Comparison of ENCODE assay signal across 9 mouse cellular contexts in the genomic region with DNA sequence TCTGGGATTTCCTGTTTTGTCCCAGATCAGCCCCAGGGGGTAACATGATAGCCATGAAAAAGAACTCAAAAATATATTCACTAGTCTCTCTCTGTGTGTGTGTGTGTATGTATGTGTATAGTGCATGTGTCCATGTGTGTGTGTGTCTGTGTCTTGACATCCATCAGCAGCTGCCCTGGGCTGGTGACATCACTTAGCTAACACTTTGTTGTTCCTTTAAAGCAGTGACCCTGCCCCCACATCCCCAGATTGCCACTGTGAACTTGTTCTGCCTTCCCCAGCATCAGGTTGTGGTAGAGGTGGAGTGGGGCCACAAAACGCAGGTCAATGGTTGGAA. TPM values are rescaled to one million over a fixed set of nuclear protein-coding genes. Genes with fewer than 3 reads are reported as not detected.
DNase-seq lines count a peak whose midpoint lies in the region; ATAC-seq and TF ChIP-seq lines count a peak whose summit lies in the region.
"Had no signal": no experiment of that assay in that cellular context is flagged by ENCODE, and none has a peak within 500 bp of the region (broad histone marks: within the 10 kb centered on the region; RNA-seq: fewer than 3 reads in every experiment).

No protein-coding gene starts in this region.

- H3K9me3 ChIP-seq in heart, embryonic 15.5 days (replicated peaks): no peaks in the 10 kb centered on the region
- no peaks in the 10 kb centered on the region for H3K9me3 ChIP-seq in embryonic facial prominence, embryonic 11.5 days (replicated peaks; ENCODE audit: control insufficient read depth, low read length)
- no peaks in the 10 kb centered on the region for H3K9me3 ChIP-seq in forebrain, postnatal 0 days (ENCODE audit: low read length)
- H3K9me3 ChIP-seq in midbrain, embryonic 10.5 days (replicated peaks): no peaks in the 10 kb centered on the region
- H3K9me3 ChIP-seq: megakaryocyte, embryonic 14.5 days had no signal

- peaks cover 25% of the 10 kb centered on the region for H3K4me1 ChIP-seq in heart, embryonic 15.5 days (replicated peaks)
- peaks cover 11% of the 10 kb centered on the region for H3K4me1 ChIP-seq in embryonic facial prominence, embryonic 11.5 days (ENCODE audit: control insufficient read depth, insufficient read depth, low read length)
- H3K4me1 ChIP-seq in forebrain, postnatal 0 days (ENCODE audit: insufficient read depth): peaks cover 5% of the 10 kb centered on the region; the same call in 1 of the 2 replicates
- H3K4me1 ChIP-seq in midbrain, embryonic 10.5 days: peaks cover 35% of the 10 kb centered on the region

- no peak for DNase-seq in heart, adult 9 months (ENCODE audit: low spot score in 2 of 2)
- DNase-seq in embryonic facial prominence, embryonic 11.5 days (ENCODE audit: low spot score): no peak
- no peak for DNase-seq in forebrain, postnatal 0 days
- no peak for DNase-seq in midbrain, embryonic 10.5 days (ENCODE audit: low spot score)
- no peak for DNase-seq in adrenal gland, postnatal 10 days
- DNase-seq in left cerebral cortex, postnatal 25 days (ENCODE audit: low spot score in 2 of 2): no peak
- no peak for DNase-seq in frontal cortex, postnatal 25 days (ENCODE audit: low spot score in 2 of 2)

- no peak overlapping the region for H3K9ac ChIP-seq in heart, embryonic 15.5 days
- 0 out of 2 replicates have a peak overlapping the region, but pooled peaks have one; percentile 33 for H3K9ac ChIP-seq in embryonic facial prominence, embryonic 11.5 days (replicated peaks; ENCODE audit: low read length)
- H3K9ac ChIP-seq in forebrain, postnatal 0 days: peak overlapping the region; percentile 29; the same call in 1 of the 2 replicates

- peak; percentile 24; the same call in 1 of the 2 replicates for ATAC-seq in heart, embryonic 15.5 days (replicated peaks; ENCODE audit: insufficient number of reproducible peaks, insufficient read depth, low FRiP score, low read depth)
- no peak for ATAC-seq in embryonic facial prominence, embryonic 11.5 days (replicated peaks; ENCODE audit: insufficient number of reproducible peaks, low FRiP score, low TSS enrichment, low read depth)
- peak; percentile 21 for ATAC-seq in forebrain, postnatal 0 days

- intact Hi-C loops in left cerebral cortex, postnatal 25 days (cut with DNase I): no loop called here

- H3K27me3 ChIP-seq in heart, embryonic 15.5 days: peaks cover 17% of the 10 kb centered on the region
- no peaks in the 10 kb centered on the region for H3K27me3 ChIP-seq in embryonic facial prominence, embryonic 11.5 days (ENCODE audit: control insufficient read depth, insufficient read depth, low read length)
- H3K27me3 ChIP-seq in forebrain, postnatal 0 days (ENCODE audit: insufficient read depth, low read length): no peaks in the 10 kb centered on the region
- H3K27me3 ChIP-seq in midbrain, embryonic 10.5 days (ENCODE audit: low read depth, poor library complexity, severe bottlenecking): peaks cover 78% of the 10 kb centered on the region

- peak overlapping the region; percentile 69 for H3K27ac ChIP-seq in heart, embryonic 15.5 days
- peak overlapping the region; percentile 85 for H3K27ac ChIP-seq in embryonic facial prominence, embryonic 11.5 days (replicated peaks; ENCODE audit: low read depth, low read length)
- peak overlapping the region; percentile 37; the same call in 1 of the 2 replicates for H3K27ac ChIP-seq in forebrain, postnatal 0 days (ENCODE audit: low read depth, low read length)
- H3K27ac ChIP-seq in midbrain, embryonic 10.5 days (replicated peaks): peak overlapping the region; percentile 74

- peak overlapping the region; percentile 65; the same call in 1 of the 2 replicates for H3K4me2 ChIP-seq in heart, embryonic 15.5 days
- no peak overlapping the region; the same call in 1 of the 2 replicates for H3K4me2 ChIP-seq in embryonic facial prominence, embryonic 11.5 days (ENCODE audit: low read depth, low read length)
- H3K4me2 ChIP-seq in forebrain, postnatal 0 days (ENCODE audit: low read depth): 0 out of 2 replicates have a peak overlapping the region, but pooled peaks have one; percentile 46

- TF ChIP-seq CTCF in forebrain, postnatal 0 days (IDR thresholded peaks at IDR 0.05; ENCODE audit: low read depth): no peak

- 57% methylated on average over 1 of the region's 1 CpGs for WGBS in heart, embryonic 15.5 days
- WGBS in embryonic facial prominence, embryonic 11.5 days: 10% methylated on average over 1 of the region's 1 CpGs
- WGBS in forebrain, postnatal 0 days: 81% methylated on average over 1 of the region's 1 CpGs
- WGBS in midbrain, embryonic 10.5 days: 79% methylated on average over 1 of the region's 1 CpGs

- no peaks in the 10 kb centered on the region for H3K36me3 ChIP-seq in heart, embryonic 15.5 days
- no peaks in the 10 kb centered on the region for H3K36me3 ChIP-seq in embryonic facial prominence, embryonic 11.5 days (replicated peaks; ENCODE audit: control insufficient read depth, insufficient read depth, low read depth, low read length)
- no peaks in the 10 kb centered on the region for H3K36me3 ChIP-seq in forebrain, postnatal 0 days (ENCODE audit: insufficient read depth)
- H3K36me3 ChIP-seq in midbrain, embryonic 10.5 days: no peaks in the 10 kb centered on the region

- H3K4me3 ChIP-seq in heart, embryonic 15.5 days: no peak overlapping the region
- no peak overlapping the region for H3K4me3 ChIP-seq in embryonic facial prominence, embryonic 11.5 days (ENCODE audit: low read depth, low read length)
- H3K4me3 ChIP-seq in forebrain, postnatal 0 days (ENCODE audit: low read depth, low read length): no peak overlapping the region
- no peak overlapping the region for H3K4me3 ChIP-seq in midbrain, embryonic 10.5 days

RNA-seq across cellular contexts. Expression of a gene that starts 33.9 kb away (rescaled TPM):
- 27.4 and 55.0 TPM in 2 replicates for polyA plus RNA-seq in heart, embryonic 15.5 days (2015; fragmentation: Nextera tagmentation; extraction: Ambion mirVana)
- polyA plus RNA-seq in embryonic facial prominence, embryonic 11.5 days (2014; fragmentation: Nextera tagmentation; extraction: Ambion mirVana): 25.2 and 25.4 TPM in 2 replicates
- total RNA-seq in forebrain, postnatal 0 days (2014; rRNA removed): 17.5 and 25.5 TPM in 2 replicates
- polyA plus RNA-seq in forebrain, postnatal 0 days (2015; fragmentation: Nextera tagmentation; extraction: Ambion mirVana): 30.2 and 34.3 TPM in 2 replicates
- 16.7 and 22.9 TPM in 2 replicates for polyA plus RNA-seq in midbrain, embryonic 10.5 days (2016; fragmentation: Nextera tagmentation; extraction: Ambion mirVana)
- total RNA-seq in adrenal gland, postnatal 10 days (2021): 10 to 100 TPM; 24.6 to 30.4 TPM
- 10 to 100 TPM; 29.6 to 36.5 TPM for total RNA-seq in left cerebral cortex, postnatal 25 days (2021)
